Mouse (Mus musculus): ENCODE results near the gene Kcnk10. TPM values are rescaled to one million over a fixed set of nuclear protein-coding genes. Genes with fewer than 3 reads are reported as not detected.

The Kcnk10 gene
- polyA plus RNA-seq, 1 experiment from 2014 or later, result 0.16 TPM

DNA sequence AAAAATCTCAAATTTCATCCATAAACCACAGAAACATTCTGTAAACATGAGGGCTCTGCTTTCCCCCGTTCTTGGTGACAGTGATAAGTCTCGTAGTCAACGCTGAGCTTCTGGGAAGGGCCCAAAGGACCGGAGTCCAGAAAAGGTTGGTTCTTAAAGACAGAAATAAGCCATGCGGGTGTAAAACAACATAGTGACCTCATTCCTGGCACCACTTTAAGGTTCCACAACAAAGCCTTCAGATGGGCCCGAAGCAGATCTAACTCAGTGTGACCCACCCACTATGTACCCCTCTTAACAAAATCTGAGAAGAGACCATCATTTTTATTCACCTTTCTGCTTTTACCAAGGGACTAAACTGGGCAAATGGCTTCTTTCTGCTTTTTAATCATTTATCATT is 10.2 kb downstream of the Kcnk10 start:
- Histone ChIP-seq H3K9ac (no peak overlapping the region), H3K4me1 (replicated peaks) (no peaks in the 10 kb centered on the region), H3K27ac (no peak overlapping the region), H3K4me2 (no peak overlapping the region), H3K36me3 (no peaks in the 10 kb centered on the region), H3K9me3 (replicated peaks) (no peaks in the 10 kb centered on the region), H3K4me3 (no peak overlapping the region), H3K27me3 (peaks cover 15% of the 10 kb centered on the region)
- WGBS, result 67% methylated on average over 6 of the region's 6 CpGs
- no peak for ATAC-seq (replicated peaks; ENCODE audit: insufficient number of reproducible peaks, insufficient read depth, low FRiP score, low read depth)

DNA sequence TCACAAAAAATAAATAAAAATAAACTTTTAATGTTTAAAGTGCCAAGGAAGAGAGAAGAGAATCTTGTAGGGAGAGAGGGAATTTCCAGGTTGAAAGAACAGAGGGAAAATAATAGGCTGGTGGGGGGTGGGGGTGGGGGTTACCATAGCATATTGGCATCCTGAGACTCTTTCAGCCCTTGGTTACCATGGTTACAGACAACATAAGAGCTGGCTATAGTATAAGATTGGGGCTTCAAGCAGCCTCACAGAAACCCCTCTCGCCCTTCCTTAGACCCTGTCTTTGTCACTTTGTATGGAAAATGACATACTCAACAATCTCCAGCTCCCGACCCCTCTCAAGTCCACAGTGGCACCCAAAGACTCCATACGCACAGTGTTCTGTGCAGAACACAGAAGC is 13.7 kb downstream of the Kcnk10 start:
- Histone ChIP-seq H3K27ac (no peak overlapping the region), H3K27me3 (0 out of 2 replicates have a peak, but pooled peaks cover 3% of the 10 kb centered on the region), H3K36me3 (no peaks in the 10 kb centered on the region), H3K9ac (no peak overlapping the region), H3K4me1 (replicated peaks) (no peaks in the 10 kb centered on the region), H3K4me3 (no peak overlapping the region), H3K9me3 (replicated peaks) (no peaks in the 10 kb centered on the region), H3K4me2 (no peak overlapping the region)
- WGBS, result 71% methylated on average over 3 of the region's 3 CpGs
- ATAC-seq (replicated peaks; ENCODE audit: insufficient number of reproducible peaks, insufficient read depth, low FRiP score, low read depth), result no peak

DNA sequence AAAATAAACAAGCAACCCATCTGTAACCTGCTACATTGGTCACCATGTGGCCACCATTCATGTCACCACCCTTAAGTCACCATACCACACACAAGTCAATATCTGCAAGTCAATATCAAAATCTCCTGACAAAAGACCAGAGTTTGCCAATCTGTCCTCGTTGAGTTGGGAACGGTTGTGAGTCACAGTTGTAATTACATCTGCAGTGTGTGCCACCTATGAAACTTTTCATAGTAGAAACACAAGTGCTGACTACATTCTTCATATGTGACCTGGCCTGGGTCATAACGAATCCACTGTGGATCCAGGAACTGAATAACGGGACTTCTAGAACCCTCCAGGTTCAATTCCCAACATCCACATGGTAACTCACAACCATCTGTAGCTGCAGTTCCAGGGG is 14.8 kb downstream of the Kcnk10 start:
- Histone ChIP-seq H3K4me2 (no peak overlapping the region), H3K4me3 (no peak overlapping the region), H3K4me1 (replicated peaks) (no peaks in the 10 kb centered on the region), H3K9me3 (replicated peaks) (no peaks in the 10 kb centered on the region), H3K27me3 (no peaks in the 10 kb centered on the region), H3K36me3 (no peaks in the 10 kb centered on the region), H3K9ac (no peak overlapping the region), H3K27ac (no peak overlapping the region)
- WGBS, result 80% methylated on average over 4 of the region's 4 CpGs
- no peak for ATAC-seq (replicated peaks; ENCODE audit: insufficient number of reproducible peaks, insufficient read depth, low FRiP score, low read depth)

DNA sequence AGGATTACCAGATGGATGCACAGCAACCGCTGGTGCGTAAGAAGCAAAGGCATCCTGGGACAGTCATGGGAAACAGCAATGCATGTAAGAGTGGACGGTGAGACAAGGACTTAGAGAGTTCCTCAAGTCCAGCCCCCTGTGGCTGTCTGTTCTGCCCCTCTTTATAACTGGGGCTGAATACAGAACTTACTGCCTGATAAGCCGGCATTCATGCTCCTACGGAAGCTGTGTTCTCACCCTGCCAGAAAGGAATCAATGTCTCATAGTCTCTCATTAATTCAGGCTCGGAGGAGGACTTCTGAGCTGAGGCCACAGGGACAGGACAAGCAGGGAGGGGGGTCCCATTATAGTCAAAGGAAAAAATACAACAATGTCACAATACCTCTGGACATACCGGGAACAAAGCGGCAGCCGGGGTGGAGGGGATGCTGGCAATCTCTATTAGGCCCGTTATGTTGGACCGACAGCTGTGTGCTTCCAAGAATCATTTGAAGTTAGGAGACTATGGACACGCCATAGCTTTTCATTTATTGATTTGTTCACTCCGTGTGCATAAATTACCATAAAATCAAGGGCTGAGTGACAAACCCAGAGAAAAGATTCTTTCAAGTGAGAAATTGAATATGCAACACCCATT is 15.7 kb downstream of the Kcnk10 start:
- Histone ChIP-seq H3K4me2 (no peak overlapping the region), H3K4me3 (no peak overlapping the region), H3K9me3 (replicated peaks) (no peaks in the 10 kb centered on the region), H3K27me3 (no peaks in the 10 kb centered on the region), H3K36me3 (no peaks in the 10 kb centered on the region), H3K4me1 (replicated peaks) (no peaks in the 10 kb centered on the region), H3K27ac (no peak overlapping the region), H3K9ac (no peak overlapping the region)
- no peak for ATAC-seq (replicated peaks; ENCODE audit: insufficient number of reproducible peaks, insufficient read depth, low FRiP score, low read depth)
- WGBS, result 83% methylated on average over 13 of the region's 13 CpGs

DNA sequence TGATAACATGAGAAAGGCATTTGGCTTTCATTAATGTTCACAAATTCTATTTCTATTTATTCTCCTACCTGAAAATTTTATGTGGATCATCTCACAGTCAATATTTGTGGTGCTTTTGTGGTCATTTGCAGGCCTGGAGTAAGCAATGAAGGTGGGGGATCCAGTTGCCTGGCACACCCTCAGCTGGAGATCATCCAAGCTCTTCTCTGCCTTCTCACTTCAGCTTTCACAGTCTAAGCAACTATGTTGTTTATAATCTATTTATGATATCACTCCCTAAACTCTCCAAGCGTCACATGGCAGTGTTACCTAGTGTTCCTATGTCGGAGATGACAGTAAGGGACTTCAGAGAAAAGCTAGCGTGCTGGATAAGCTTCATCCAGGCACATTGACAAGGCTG is 18.1 kb downstream of the Kcnk10 start:
- Histone ChIP-seq H3K4me2 (no peak overlapping the region), H3K27ac (no peak overlapping the region), H3K9me3 (replicated peaks) (no peaks in the 10 kb centered on the region), H3K27me3 (no peaks in the 10 kb centered on the region), H3K4me3 (no peak overlapping the region), H3K9ac (no peak overlapping the region), H3K36me3 (no peaks in the 10 kb centered on the region), H3K4me1 (replicated peaks) (no peaks in the 10 kb centered on the region)
- ATAC-seq (replicated peaks; ENCODE audit: insufficient number of reproducible peaks, insufficient read depth, low FRiP score, low read depth), result no peak
- 64% methylated on average over 3 of the region's 3 CpGs for WGBS

DNA sequence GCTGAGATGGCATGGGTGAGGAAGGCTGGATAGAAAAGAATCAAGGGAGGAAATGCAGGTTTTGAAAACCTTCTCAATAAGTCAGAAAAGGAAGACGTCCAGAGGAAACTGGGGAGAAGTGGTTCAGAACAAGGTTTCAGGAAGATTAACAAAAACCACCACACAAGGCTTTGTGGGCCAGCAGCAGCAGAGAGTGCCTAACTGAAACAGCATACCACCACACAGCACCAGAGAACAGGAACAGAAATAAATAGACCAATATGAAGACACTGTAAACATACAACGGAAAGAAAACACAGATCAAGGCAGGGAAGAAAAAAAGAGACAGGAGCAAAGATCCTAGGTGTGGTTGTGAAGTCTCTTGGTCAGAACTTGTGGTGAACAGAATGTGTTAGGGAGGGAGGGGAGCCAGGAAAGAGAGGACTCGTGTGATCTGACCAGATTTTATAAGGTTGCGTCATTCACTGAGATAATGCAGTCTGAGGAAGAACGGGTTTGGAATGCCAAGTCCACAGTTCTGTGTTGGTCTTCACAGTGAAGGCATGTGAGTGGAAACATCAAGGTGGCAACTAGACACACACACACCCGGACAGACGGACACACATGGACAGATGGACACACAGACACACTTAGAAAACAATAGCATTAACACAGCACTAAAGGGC is 21.0 kb downstream of the Kcnk10 start:
- no peaks in the 10 kb centered on the region for H3K36me3 ChIP-seq
- H3K4me1 ChIP-seq (replicated peaks), result no peaks in the 10 kb centered on the region
- H3K27ac ChIP-seq, result no peak overlapping the region
- WGBS, result 60% methylated on average over 7 of the region's 7 CpGs
- no peak overlapping the region for H3K4me2 ChIP-seq
- no peaks in the 10 kb centered on the region for H3K9me3 ChIP-seq (replicated peaks)
- H3K9ac ChIP-seq, result no peak overlapping the region
- H3K27me3 ChIP-seq, result no peaks in the 10 kb centered on the region
- no peak overlapping the region for H3K4me3 ChIP-seq
- no peak for ATAC-seq (replicated peaks; ENCODE audit: insufficient number of reproducible peaks, insufficient read depth, low FRiP score, low read depth)

DNA sequence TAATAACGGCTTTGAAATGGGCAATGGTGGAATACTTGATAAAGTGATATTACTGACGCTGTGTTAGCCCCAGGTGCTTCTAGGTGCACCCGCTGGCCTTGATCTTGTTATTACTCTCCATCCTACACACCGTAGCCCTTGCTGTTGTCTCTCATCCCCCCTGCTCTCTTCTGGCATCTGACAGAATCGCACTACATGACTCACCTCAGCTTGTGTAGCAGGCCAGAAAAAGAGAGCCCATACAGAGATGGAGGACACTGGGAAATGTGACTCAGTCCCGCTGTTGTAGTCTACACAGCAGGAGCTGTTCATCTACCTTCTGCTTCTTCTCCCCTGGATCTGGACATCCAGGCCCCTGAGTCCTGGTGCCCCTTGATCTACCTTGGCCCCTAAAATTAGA is 28.1 kb downstream of the Kcnk10 start:
- Histone ChIP-seq H3K9ac (no peak overlapping the region), H3K4me2 (no peak overlapping the region), H3K36me3 (no peaks in the 10 kb centered on the region), H3K4me1 (replicated peaks) (no peaks in the 10 kb centered on the region), H3K27ac (no peak overlapping the region), H3K4me3 (no peak overlapping the region), H3K9me3 (replicated peaks) (no peaks in the 10 kb centered on the region), H3K27me3 (no peaks in the 10 kb centered on the region)
- ATAC-seq (replicated peaks; ENCODE audit: insufficient number of reproducible peaks, insufficient read depth, low FRiP score, low read depth), result no peak
- 91% methylated on average over 6 of the region's 6 CpGs for WGBS

DNA sequence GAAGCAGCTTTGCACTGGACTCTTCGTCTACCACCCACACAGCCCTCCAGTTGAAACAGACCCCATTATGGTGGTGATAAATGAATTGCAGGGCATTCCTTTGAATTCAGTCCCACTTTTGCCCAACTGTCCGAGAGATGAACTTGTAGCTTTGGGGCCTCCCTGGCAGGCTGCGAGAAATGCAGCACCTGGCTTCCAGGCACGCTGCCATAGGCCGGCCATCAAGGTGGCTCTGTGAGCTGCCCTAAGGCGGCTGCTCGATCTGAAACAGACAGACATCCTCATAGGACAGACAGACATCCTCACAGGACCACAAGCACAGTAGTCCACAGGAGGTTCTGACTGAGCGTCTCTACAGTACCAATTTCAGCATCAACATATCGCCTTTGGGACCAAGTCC is 30.0 kb downstream of the Kcnk10 start:
- no peaks in the 10 kb centered on the region for H3K9me3 ChIP-seq (replicated peaks)
- no peak overlapping the region for H3K4me3 ChIP-seq
- no peak for ATAC-seq (replicated peaks; ENCODE audit: insufficient number of reproducible peaks, insufficient read depth, low FRiP score, low read depth)
- 80% methylated on average over 9 of the region's 9 CpGs for WGBS
- no peak overlapping the region for H3K9ac ChIP-seq
- no peaks in the 10 kb centered on the region for H3K4me1 ChIP-seq (replicated peaks)
- H3K36me3 ChIP-seq, result no peaks in the 10 kb centered on the region
- H3K27ac ChIP-seq, result no peak overlapping the region
- no peak overlapping the region for H3K4me2 ChIP-seq
- H3K27me3 ChIP-seq, result no peaks in the 10 kb centered on the region

DNA sequence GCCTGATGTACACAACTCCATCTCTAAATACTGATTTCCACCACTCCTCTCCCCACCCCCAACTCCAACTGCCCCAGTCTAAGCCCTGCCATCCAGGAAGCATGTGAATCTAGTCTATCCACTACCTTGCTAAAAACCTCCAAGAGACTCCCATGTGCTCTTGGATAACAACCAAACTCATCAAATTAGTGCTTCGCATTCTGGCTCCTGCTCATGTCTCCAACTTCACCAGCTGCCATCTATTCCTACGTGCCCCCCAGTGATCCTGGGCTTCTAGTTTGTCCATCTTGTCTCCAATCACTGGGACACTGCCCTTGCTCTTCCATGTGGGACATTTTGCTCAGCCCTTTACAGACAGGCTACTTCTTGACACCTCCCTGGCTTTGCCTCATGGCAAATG is 32.2 kb downstream of the Kcnk10 start:
- 88% methylated on average over 2 of the region's 2 CpGs for WGBS
- Histone ChIP-seq H3K4me1 (replicated peaks) (no peaks in the 10 kb centered on the region), H3K27ac (no peak overlapping the region), H3K9ac (no peak overlapping the region), H3K4me2 (no peak overlapping the region), H3K9me3 (replicated peaks) (no peaks in the 10 kb centered on the region), H3K36me3 (no peaks in the 10 kb centered on the region), H3K4me3 (no peak overlapping the region), H3K27me3 (no peaks in the 10 kb centered on the region)
- ATAC-seq (replicated peaks; ENCODE audit: insufficient number of reproducible peaks, insufficient read depth, low FRiP score, low read depth), result no peak

DNA sequence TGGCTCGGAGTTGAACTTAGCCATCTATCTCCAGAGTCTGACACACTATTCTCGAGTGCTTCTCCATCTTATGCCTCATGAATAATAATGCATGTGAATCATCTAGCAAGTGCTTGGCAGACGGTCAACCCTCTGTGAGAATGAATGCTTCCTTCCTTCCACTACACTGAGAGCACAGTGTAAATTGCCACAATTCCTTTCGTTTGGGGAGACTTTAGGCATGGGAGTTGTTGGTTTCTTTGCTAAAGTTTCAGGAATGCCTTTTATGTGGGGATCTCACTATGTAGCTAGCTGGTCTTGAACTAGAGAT is 32.9 kb downstream of the Kcnk10 start:
- no peaks in the 10 kb centered on the region for H3K27me3 ChIP-seq
- 78% methylated on average over 4 of the region's 4 CpGs for WGBS
- no peaks in the 10 kb centered on the region for H3K36me3 ChIP-seq
- no peak overlapping the region for H3K4me3 ChIP-seq
- no peak for ATAC-seq (replicated peaks; ENCODE audit: insufficient number of reproducible peaks, insufficient read depth, low FRiP score, low read depth)
- H3K9me3 ChIP-seq (replicated peaks), result no peaks in the 10 kb centered on the region
- no peaks in the 10 kb centered on the region for H3K4me1 ChIP-seq (replicated peaks)
- no peak overlapping the region for H3K27ac ChIP-seq
- no peak overlapping the region for H3K9ac ChIP-seq
- no peak overlapping the region for H3K4me2 ChIP-seq

DNA sequence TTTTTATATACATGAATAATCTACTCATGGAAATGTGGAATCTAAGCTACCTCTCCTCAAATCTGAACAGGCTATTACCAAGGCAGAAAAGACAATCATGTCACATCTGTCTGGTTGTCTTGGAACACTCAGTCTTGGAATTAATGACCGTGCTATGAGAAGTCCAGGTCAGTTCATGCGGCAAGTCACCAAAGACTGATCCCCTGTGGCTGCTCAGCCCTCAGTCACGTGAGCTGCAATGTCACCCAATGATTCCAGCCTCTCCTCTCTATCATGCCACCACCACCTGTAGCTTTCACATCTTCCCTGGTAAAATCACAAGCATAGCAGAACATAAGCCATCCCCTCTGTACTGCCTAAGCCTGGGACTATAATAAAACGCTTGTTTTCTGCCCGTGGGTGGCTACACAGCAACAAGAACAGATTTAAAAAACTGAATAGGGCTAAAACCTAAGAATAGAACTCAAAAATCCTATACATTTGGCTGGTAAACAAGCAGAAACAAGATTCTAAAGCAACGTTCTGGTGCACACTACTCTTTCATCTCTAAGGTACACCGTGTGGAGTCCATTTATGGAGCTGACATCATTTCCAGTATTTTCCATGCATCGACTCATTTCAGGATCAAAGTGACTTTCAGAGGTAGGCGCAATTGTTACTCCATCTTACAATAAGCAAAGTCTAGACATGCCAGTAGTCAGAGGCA is 33.4 kb downstream of the Kcnk10 start:
- ATAC-seq (replicated peaks; ENCODE audit: insufficient number of reproducible peaks, insufficient read depth, low FRiP score, low read depth), result no peak
- no peaks in the 10 kb centered on the region for H3K4me1 ChIP-seq (replicated peaks)
- 81% methylated on average over 9 of the region's 9 CpGs for WGBS

DNA sequence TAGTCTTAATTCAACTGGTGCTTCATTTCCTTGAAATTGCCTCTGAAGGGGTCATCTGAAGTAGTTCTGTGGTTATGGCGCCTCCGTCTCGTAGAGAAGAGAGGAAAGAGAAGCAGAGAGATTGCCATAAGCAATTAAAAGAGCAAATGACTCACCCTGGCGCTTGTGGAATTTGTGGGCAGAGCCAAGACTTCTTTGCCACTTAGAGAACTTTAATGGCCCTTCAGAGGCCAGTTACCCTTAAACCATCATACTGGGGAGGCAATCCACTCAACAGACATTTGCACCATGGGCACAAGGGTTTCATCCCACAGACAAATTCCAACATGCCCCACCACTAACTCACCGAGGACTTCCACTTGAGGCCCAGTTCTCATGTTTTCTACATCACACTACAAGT is 41.4 kb downstream of the Kcnk10 start:
- no peak for ATAC-seq (replicated peaks; ENCODE audit: insufficient number of reproducible peaks, insufficient read depth, low FRiP score, low read depth)
- H3K27ac ChIP-seq, result no peak overlapping the region
- 70% methylated on average over 5 of the region's 5 CpGs for WGBS

More for the DNA sequence above, 33.4 kb downstream of the Kcnk10 start:
- no peaks in the 10 kb centered on the region for H3K9me3 ChIP-seq (replicated peaks)
- H3K9ac ChIP-seq, result no peak overlapping the region
- H3K36me3 ChIP-seq, result no peaks in the 10 kb centered on the region
- no peaks in the 10 kb centered on the region for H3K27me3 ChIP-seq
- H3K27ac ChIP-seq, result no peak overlapping the region
- H3K4me2 ChIP-seq, result no peak overlapping the region
- H3K4me3 ChIP-seq, result no peak overlapping the region

More for the DNA sequence above, 41.4 kb downstream of the Kcnk10 start:
- Histone ChIP-seq H3K4me1 (replicated peaks) (no peaks in the 10 kb centered on the region), H3K9ac (no peak overlapping the region), H3K4me3 (no peak overlapping the region), H3K4me2 (no peak overlapping the region), H3K36me3 (no peaks in the 10 kb centered on the region), H3K27me3 (no peaks in the 10 kb centered on the region), H3K9me3 (replicated peaks) (no peaks in the 10 kb centered on the region)

All from heart, embryonic 15.5 days (tissue).